Mouse (Mus musculus): ENCODE data around the gene Adam23. TPM values are rescaled to one million over a fixed set of nuclear protein-coding genes. Genes with fewer than 3 reads are reported as not detected.

Adam23 gene
- total and polyA plus RNA-seq, 3 experiments, result not detected

DNA sequence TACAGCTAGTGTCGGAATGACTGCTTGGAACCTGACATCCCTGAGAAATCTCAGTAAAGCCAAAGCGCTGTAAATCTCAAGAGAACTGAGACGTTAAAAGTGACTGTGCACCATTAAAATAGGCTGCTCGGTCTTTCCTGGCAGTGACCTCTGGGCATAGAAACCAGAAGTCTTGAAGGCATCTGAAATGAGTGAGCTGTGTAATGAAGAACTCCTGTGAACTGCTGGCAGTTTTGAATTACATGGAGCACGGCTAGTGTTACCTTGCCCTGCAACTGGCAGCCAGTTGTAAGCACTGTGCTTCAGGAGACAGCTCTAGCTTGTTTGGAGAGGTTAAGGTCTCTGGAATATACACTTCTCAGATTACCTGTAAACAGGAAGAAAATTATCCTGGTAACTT lies 107.3 kb downstream of the Adam23 start:
- H3K36me3 ChIP-seq (replicated peaks in 1 of 2; ENCODE audit: control insufficient read depth in 1 of 2, insufficient read depth in 1 of 2, low read length in 1 of 2), result no peaks in the 10 kb centered on the region
- no peak overlapping the region for H3K4me2 ChIP-seq (ENCODE audit: insufficient read depth, low read depth, poor library complexity, severe bottlenecking)
- in situ Hi-C loops (cut with MboI; ENCODE audit: low pct_ligation_motif_present, low pct_unique_long_range_greater_than_20kb, low sequenced_read_pairs), result no loop called here
- H3K9ac ChIP-seq (ENCODE audit: insufficient read depth, low read depth), result no peak overlapping the region
- DNase-seq (ENCODE audit: extremely low read depth), result no peak
- TF ChIP-seq TCF12 (IDR thresholded peaks at IDR 0.05; ENCODE audit: low read depth, low read length) (no peak), USF2 (conservative IDR thresholded peaks at IDR 0.05; ENCODE audit: low read depth, low read length) (no peak), PAX5 (IDR thresholded peaks at IDR 0.05; ENCODE audit: low read length) (no peak), ZNF384 (IDR thresholded peaks at IDR 0.05; ENCODE audit: low read depth, low read length) (no peak), SMC3 (IDR thresholded peaks at IDR 0.05; ENCODE audit: low read depth, low read length) (no peak), JUND (conservative IDR thresholded peaks at IDR 0.05; ENCODE audit: low read depth, low read length) (no peak)
- H3K79me2 ChIP-seq (replicated peaks; ENCODE audit: control insufficient read depth, extremely low read depth, insufficient read depth, poor library complexity, severe bottlenecking), result no peaks in the 10 kb centered on the region
- H3K27me3 ChIP-seq (replicated peaks), result no peaks in the 10 kb centered on the region
- dilution Hi-C loops (cut with MboI; ENCODE audit: extremely low pct_ligation_motif_present, extremely low pct_unique_long_range_greater_than_20kb, low sequenced_read_pairs), result no loop called here
- H3K27ac ChIP-seq (ENCODE audit: insufficient read depth, low read depth), result no peak overlapping the region
- H3K4me1 ChIP-seq (ENCODE audit: control insufficient read depth in 1 of 2, insufficient read depth in 2 of 2), result no peaks in the 10 kb centered on the region
- no peaks in the 10 kb centered on the region for H3K9me3 ChIP-seq (replicated peaks; ENCODE audit: low read length)
- H3K4me3 ChIP-seq (replicated peaks in 1 of 3; ENCODE audit: low read depth in 2 of 3, low read length in 2 of 3, poor library complexity in 1 of 3), result no peak overlapping the region

DNA sequence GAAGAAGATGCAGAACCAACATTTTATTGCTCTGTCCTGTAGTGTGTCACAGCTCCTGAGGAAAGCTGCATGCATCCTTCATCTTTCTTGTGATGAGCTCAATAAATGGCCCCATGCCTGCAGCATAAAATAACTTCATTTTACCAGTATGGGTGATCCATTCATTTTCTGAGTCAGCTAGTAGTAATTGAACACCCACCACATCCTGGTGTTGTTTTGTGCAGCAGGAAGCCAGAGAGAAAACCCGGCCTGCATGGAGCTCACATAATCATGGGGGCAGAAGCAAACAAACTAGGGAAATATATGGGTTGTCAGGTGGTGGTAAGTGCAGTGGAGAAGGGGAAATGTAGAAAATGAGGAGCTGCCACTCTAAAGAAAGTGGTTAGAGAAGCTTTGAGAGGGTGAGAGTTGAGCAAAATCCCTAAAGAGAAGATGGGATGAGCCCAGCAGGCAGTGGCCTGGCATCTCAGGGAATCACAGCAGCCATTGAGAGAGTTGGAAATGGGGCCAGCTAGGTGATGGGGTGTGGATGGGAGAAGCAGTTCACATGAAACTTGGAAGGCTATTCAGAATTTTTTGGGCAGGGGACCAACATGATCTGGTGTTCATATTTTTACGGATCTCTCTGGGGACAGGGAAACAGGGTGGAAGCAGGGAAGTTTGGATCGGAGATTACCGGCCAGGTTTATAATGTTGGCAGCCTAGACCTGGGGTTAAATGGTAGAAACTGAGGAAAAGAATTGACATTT lies 116.3 kb downstream of the Adam23 start:
- no peak overlapping the region for H3K27ac ChIP-seq (ENCODE audit: insufficient read depth, low read depth)
- TF ChIP-seq TCF12 (IDR thresholded peaks at IDR 0.05; ENCODE audit: low read depth, low read length) (no peak), TBP (conservative IDR thresholded peaks at IDR 0.05; ENCODE audit: low read depth, low read length) (no peak), GABPA (IDR thresholded peaks at IDR 0.05; ENCODE audit: insufficient replicate concordance, low read depth, low read length) (no peak), ZKSCAN1 (IDR thresholded peaks at IDR 0.05; ENCODE audit: borderline replicate concordance, low read depth, low read length) (no peak), USF2 (conservative IDR thresholded peaks at IDR 0.05; ENCODE audit: low read depth, low read length) (no peak), ZMIZ1 (IDR thresholded peaks at IDR 0.05; ENCODE audit: low read depth, low read length) (no peak), CHD1 (IDR thresholded peaks at IDR 0.05; ENCODE audit: low read depth, low read length) (no peak), CHD2 (IDR thresholded peaks at IDR 0.05; ENCODE audit: low read length) (no peak), SMC3 (IDR thresholded peaks at IDR 0.05; ENCODE audit: low read depth, low read length) (no peak), RCOR1 (conservative IDR thresholded peaks at IDR 0.05; ENCODE audit: low read depth, low read length) (no peak), RAD21 (IDR thresholded peaks at IDR 0.05; ENCODE audit: low read depth, low read length) (no peak), POLR2A (IDR thresholded peaks at IDR 0.05; ENCODE audit: low read depth, low read length) (no peak), PAX5 (IDR thresholded peaks at IDR 0.05; ENCODE audit: low read length) (no peak), HCFC1 (IDR thresholded peaks at IDR 0.05; ENCODE audit: low read depth, low read length) (no peak), MYC (IDR thresholded peaks at IDR 0.05; ENCODE audit: low read depth, low read length) (no peak), NRF1 (IDR thresholded peaks at IDR 0.05; ENCODE audit: low read depth, low read length) (no peak), POLR2AphosphoS2 (IDR thresholded peaks at IDR 0.05; ENCODE audit: low read depth, low read length) (no peak), ETS1 (conservative IDR thresholded peaks at IDR 0.05; ENCODE audit: low read depth, low read length) (no peak)
- H3K9me3 ChIP-seq (replicated peaks; ENCODE audit: low read length), result no peaks in the 10 kb centered on the region
- no peaks in the 10 kb centered on the region for H3K36me3 ChIP-seq (replicated peaks in 1 of 2; ENCODE audit: control insufficient read depth in 1 of 2, insufficient read depth in 1 of 2, low read length in 1 of 2)
- dilution Hi-C loops (cut with MboI; ENCODE audit: extremely low pct_ligation_motif_present, extremely low pct_unique_long_range_greater_than_20kb, low sequenced_read_pairs) (no loop called here), in situ Hi-C loops (cut with MboI; ENCODE audit: low pct_ligation_motif_present, low pct_unique_long_range_greater_than_20kb, low sequenced_read_pairs) (no loop called here)
- no peaks in the 10 kb centered on the region for H3K79me2 ChIP-seq (replicated peaks; ENCODE audit: control insufficient read depth, extremely low read depth, insufficient read depth, poor library complexity, severe bottlenecking)
- no peak overlapping the region for H3K9ac ChIP-seq (ENCODE audit: insufficient read depth, low read depth)
- H3K4me2 ChIP-seq (ENCODE audit: insufficient read depth, low read depth, poor library complexity, severe bottlenecking), result no peak overlapping the region
- H3K4me3 ChIP-seq (replicated peaks in 1 of 3; ENCODE audit: low read depth in 2 of 3, low read length in 2 of 3, poor library complexity in 1 of 3), result no peak overlapping the region
- H3K27me3 ChIP-seq (replicated peaks), result no peaks in the 10 kb centered on the region
- H3K4me1 ChIP-seq (ENCODE audit: control insufficient read depth in 1 of 2, insufficient read depth in 2 of 2), result peaks cover 0 to 2% of the 10 kb centered on the region in 2 experiments; a peak in 1 of 4 replicates
- no peak for DNase-seq (ENCODE audit: extremely low read depth)

Data from CH12.LX (cell line).